Mouse (Mus musculus) CH12.LX (cell line): ENCODE data around the gene Pip5k1a.

Experiments
- JUND ChIP-seq: conservative IDR thresholded peaks from 2 replicates; pipeline ENCODE4 v1.6.1; 2011; ENCODE audit warnings: low read depth, low read length, improper control_type of control experiment
- POLR2A ChIP-seq: IDR thresholded peaks from 2 replicates; pipeline ENCODE4 v1.6.1; 2011; ENCODE audit warnings: low read depth, mild to moderate bottlenecking, improper control_type of control experiment, low read length
- ZNF384 ChIP-seq: IDR thresholded peaks from 2 replicates; pipeline ENCODE4 v1.6.1; 2012; ENCODE audit warnings: low read depth, low read length, improper control_type of control experiment, inconsistent platforms

DNA sequence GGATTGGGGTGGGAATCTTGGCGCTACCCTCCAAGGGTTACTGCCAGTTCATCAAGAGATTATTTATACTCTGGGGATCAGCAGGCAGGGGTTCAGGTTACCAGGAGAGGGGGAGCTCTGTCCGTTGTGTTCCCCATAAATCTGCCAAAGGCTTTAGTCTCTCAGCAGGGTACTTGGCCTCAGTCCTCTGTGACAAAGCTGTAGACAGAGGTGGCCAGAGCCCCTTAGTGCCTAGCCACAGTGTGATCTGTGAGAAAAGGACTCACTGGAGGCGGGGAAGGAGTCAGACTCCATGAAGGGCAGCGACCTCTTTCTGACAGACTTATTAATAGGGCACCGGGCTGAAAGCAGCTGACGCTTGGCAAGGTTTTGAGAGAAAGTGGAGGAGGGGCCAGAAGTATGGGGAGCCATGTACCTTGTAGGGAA, 22.5 kb upstream of the Pip5k1a start:
- TF ChIP-seq POLR2A: no peak
- TF ChIP-seq ZNF384: no peak
- no peak for TF ChIP-seq JUND
